Mouse (Mus musculus): ENCODE data around the gene Duox1. TPM values are rescaled to one million over a fixed set of nuclear protein-coding genes. Genes with fewer than 3 reads are reported as not detected.

The Duox1 gene
- total and polyA plus RNA-seq, 2 experiments from 2014 or later, result 0.08 TPM; not detected in 1

- Histone ChIP-seq H3K9me3 (ENCODE audit: low read length) (no peaks in the 10 kb centered on the region), H3K27ac (ENCODE audit: low read depth, low read length) (no peak overlapping the region), H3K9ac (no peak overlapping the region), H3K4me1 (ENCODE audit: insufficient read depth) (0 out of 2 replicates have a peak, but pooled peaks cover 7% of the 10 kb centered on the region), H3K36me3 (ENCODE audit: insufficient read depth) (no peaks in the 10 kb centered on the region), H3K4me2 (ENCODE audit: low read depth) (no peak overlapping the region), H3K27me3 (ENCODE audit: insufficient read depth, low read length) (no peaks in the 10 kb centered on the region), H3K4me3 (ENCODE audit: low read depth, low read length) (no peak overlapping the region)
- no peak for TF ChIP-seq CTCF (IDR thresholded peaks at IDR 0.05; ENCODE audit: low read depth)
- DNase-seq (no peak), ATAC-seq (no peak)
- WGBS, result 78% methylated on average over 5 of the region's 5 CpGs
Observed at GRCm38 (mm10) chr2:122374012-122374411, 58.5 kb downstream of the Duox1 start.

GRCm38 (mm10) chr2:122374666-122375331 is 59.3 kb downstream of the Duox1 start:
- peak overlapping the region; percentile 84 for H3K27ac ChIP-seq (ENCODE audit: low read depth, low read length)
- DNase-seq, result peak; percentile 70
- no peaks in the 10 kb centered on the region for H3K36me3 ChIP-seq (ENCODE audit: insufficient read depth)
- 0 out of 2 replicates have a peak, but pooled peaks cover 3% of the 10 kb centered on the region for H3K4me1 ChIP-seq (ENCODE audit: insufficient read depth)
- no peaks in the 10 kb centered on the region for H3K9me3 ChIP-seq (ENCODE audit: low read length)
- peak overlapping the region; percentile 46 for H3K4me2 ChIP-seq (ENCODE audit: low read depth)
- H3K27me3 ChIP-seq (ENCODE audit: insufficient read depth, low read length), result no peaks in the 10 kb centered on the region
- peak overlapping the region; percentile 76 for H3K4me3 ChIP-seq (ENCODE audit: low read depth, low read length)
- TF ChIP-seq CTCF (IDR thresholded peaks at IDR 0.05; ENCODE audit: low read depth), result no peak
- H3K9ac ChIP-seq, result peak overlapping the region; percentile 60
- 10% methylated on average over 23 of the region's 23 CpGs for WGBS
- no peak for ATAC-seq

- peak; percentile 78 for ATAC-seq
- Histone ChIP-seq H3K27ac (ENCODE audit: low read depth, low read length) (peak overlapping the region; percentile 84), H3K4me2 (ENCODE audit: low read depth) (peak overlapping the region; percentile 85), H3K36me3 (ENCODE audit: insufficient read depth) (no peaks in the 10 kb centered on the region), H3K4me3 (ENCODE audit: low read depth, low read length) (peak overlapping the region; percentile 76), H3K9me3 (ENCODE audit: low read length) (no peaks in the 10 kb centered on the region), H3K4me1 (ENCODE audit: insufficient read depth) (0 out of 2 replicates have a peak, but pooled peaks cover 3% of the 10 kb centered on the region), H3K27me3 (ENCODE audit: insufficient read depth, low read length) (no peaks in the 10 kb centered on the region), H3K9ac (peak overlapping the region; percentile 66)
- whole genome bisulfite sequencing, result under 1% methylated on average over 32 of the region's 32 CpGs
- TF ChIP-seq CTCF (IDR thresholded peaks at IDR 0.05; ENCODE audit: low read depth), result no peak
- peak; percentile 100 for DNase-seq
Observed at GRCm38 (mm10) chr2:122375391-122375991, 60.0 kb downstream of the Duox1 start.

GRCm38 (mm10) chr2:122376041-122376561 is 60.6 kb downstream of the Duox1 start:
- H3K9me3 ChIP-seq (ENCODE audit: low read length), result no peaks in the 10 kb centered on the region
- TF ChIP-seq CTCF (IDR thresholded peaks at IDR 0.05; ENCODE audit: low read depth), result no peak
- ATAC-seq (no peak), DNase-seq (peak; percentile 58)
- under 1% methylated on average over 22 of the region's 22 CpGs for WGBS
- H3K27me3 ChIP-seq (ENCODE audit: insufficient read depth, low read length), result no peaks in the 10 kb centered on the region
- no peaks in the 10 kb centered on the region for H3K36me3 ChIP-seq (ENCODE audit: insufficient read depth)
- H3K4me2 ChIP-seq (ENCODE audit: low read depth), result peak overlapping the region; percentile 85
- H3K4me3 ChIP-seq (ENCODE audit: low read depth, low read length), result peak overlapping the region; percentile 76
- peak overlapping the region; percentile 81 for H3K27ac ChIP-seq (ENCODE audit: low read depth, low read length)
- H3K9ac ChIP-seq, result peak overlapping the region; percentile 66
- 0 out of 2 replicates have a peak, but pooled peaks cover 3% of the 10 kb centered on the region for H3K4me1 ChIP-seq (ENCODE audit: insufficient read depth)

- H3K36me3 ChIP-seq (ENCODE audit: insufficient read depth), result no peaks in the 10 kb centered on the region
- H3K4me2 ChIP-seq (ENCODE audit: low read depth), result peak overlapping the region; percentile 36
- no peaks in the 10 kb centered on the region for H3K27me3 ChIP-seq (ENCODE audit: insufficient read depth, low read length)
- DNase-seq (peak; percentile 98), ATAC-seq (peak; percentile 89)
- H3K9me3 ChIP-seq (ENCODE audit: low read length), result no peaks in the 10 kb centered on the region
- TF ChIP-seq CTCF (IDR thresholded peaks at IDR 0.05; ENCODE audit: low read depth), result no peak
- under 1% methylated on average over 28 of the region's 28 CpGs for WGBS
- 0 out of 2 replicates have a peak, but pooled peaks cover 3% of the 10 kb centered on the region for H3K4me1 ChIP-seq (ENCODE audit: insufficient read depth)
- H3K9ac ChIP-seq, result peak overlapping the region; percentile 70
- H3K27ac ChIP-seq (ENCODE audit: low read depth, low read length), result peak overlapping the region; percentile 91
- peak overlapping the region; percentile 49 for H3K4me3 ChIP-seq (ENCODE audit: low read depth, low read length)
Observed at GRCm38 (mm10) chr2:122377215-122377674, 61.8 kb downstream of the Duox1 start.

- no peaks in the 10 kb centered on the region for H3K9me3 ChIP-seq (ENCODE audit: low read length)
- peak overlapping the region; percentile 91 for H3K27ac ChIP-seq (ENCODE audit: low read depth, low read length)
- ATAC-seq, result peak; percentile 78
- peak overlapping the region; percentile 49 for H3K4me3 ChIP-seq (ENCODE audit: low read depth, low read length)
- 0 out of 2 replicates have a peak, but pooled peaks cover 3% of the 10 kb centered on the region for H3K4me1 ChIP-seq (ENCODE audit: insufficient read depth)
- no peak for TF ChIP-seq CTCF (IDR thresholded peaks at IDR 0.05; ENCODE audit: low read depth)
- no peaks in the 10 kb centered on the region for H3K27me3 ChIP-seq (ENCODE audit: insufficient read depth, low read length)
- peak overlapping the region; percentile 70 for H3K9ac ChIP-seq
- no peaks in the 10 kb centered on the region for H3K36me3 ChIP-seq (ENCODE audit: insufficient read depth)
- H3K4me2 ChIP-seq (ENCODE audit: low read depth), result peak overlapping the region; percentile 36
- peak; percentile 89 for DNase-seq
- under 1% methylated on average over 26 of the region's 26 CpGs for WGBS
Observed at GRCm38 (mm10) chr2:122377751-122378246, 62.3 kb downstream of the Duox1 start.

Measured in forebrain, postnatal 0 days (tissue).